Mouse (Mus musculus): ENCODE measurements around the gene Mthfd1.
A peak's percentile ranks its signal among the peaks of the same experiment; 100 is the strongest.

Gene Mthfd1

GRCm38 (mm10) chr12:76304199-76304598, 49.1 kb downstream of the Mthfd1 start:
- no peak for DNase-seq

GRCm38 (mm10) chr12:76305107-76305506, 50.0 kb downstream of the Mthfd1 start:
- DNase-seq = peak in 1 of 2 experiments; percentile 43

- DNase-seq = no peak
Measured at GRCm38 (mm10) chr12:76306852-76307561, 51.9 kb downstream of the Mthfd1 start.

- DNase-seq = peak; percentile 40 to 48
Measured at GRCm38 (mm10) chr12:76307964-76308363, 52.9 kb downstream of the Mthfd1 start.

- no peak for DNase-seq
Measured at GRCm38 (mm10) chr12:76308436-76308835, 53.3 kb downstream of the Mthfd1 start.

- peak; percentile 34 to 51 for DNase-seq
Measured at GRCm38 (mm10) chr12:76310007-76310406, 54.9 kb downstream of the Mthfd1 start.

GRCm38 (mm10) chr12:76310633-76311032, 55.5 kb downstream of the Mthfd1 start:
- DNase-seq = no peak

- peak in 1 of 2 experiments; percentile 32 for DNase-seq
Measured at GRCm38 (mm10) chr12:76311227-76311626, 56.1 kb downstream of the Mthfd1 start.

GRCm38 (mm10) chr12:76311951-76312350, 56.9 kb downstream of the Mthfd1 start:
- no peak for DNase-seq

GRCm38 (mm10) chr12:76318282-76319212, 63.4 kb downstream of the Mthfd1 start:
- DNase-seq = peak; percentile 61 to 75

- peak; percentile 65 to 77 for DNase-seq
Measured at GRCm38 (mm10) chr12:76324679-76325431, 69.8 kb downstream of the Mthfd1 start, which contains the start of gene Akap5. TSS of gene Akap5 (plus strand) at chr12:76324891.

GRCm38 (mm10) chr12:76326437-76327220, 71.5 kb downstream of the Mthfd1 start:
- DNase-seq = peak in 1 of 2 experiments; percentile 51

GRCm38 (mm10) chr12:76328567-76329354, 73.7 kb downstream of the Mthfd1 start:
- no peak for DNase-seq

GRCm38 (mm10) chr12:76333688-76334087, 78.6 kb downstream of the Mthfd1 start:
- no peak for DNase-seq

GRCm38 (mm10) chr12:76335641-76336040, 80.5 kb downstream of the Mthfd1 start:
- no peak for DNase-seq

GRCm38 (mm10) chr12:76336111-76336965, 81.2 kb downstream of the Mthfd1 start:
- DNase-seq = no peak

- DNase-seq = peak in 1 of 2 experiments; percentile 75
Measured at GRCm38 (mm10) chr12:76341080-76341479, 86.0 kb downstream of the Mthfd1 start.

- DNase-seq = peak; percentile 54 to 60
Measured at GRCm38 (mm10) chr12:76345759-76346455, 90.8 kb downstream of the Mthfd1 start.

GRCm38 (mm10) chr12:76349680-76350220, 94.7 kb downstream of the Mthfd1 start:
- no peak for DNase-seq

All from lung, postnatal 4 days (tissue).